ENCODE assay signal across 27 mouse cellular contexts in the genomic region with DNA sequence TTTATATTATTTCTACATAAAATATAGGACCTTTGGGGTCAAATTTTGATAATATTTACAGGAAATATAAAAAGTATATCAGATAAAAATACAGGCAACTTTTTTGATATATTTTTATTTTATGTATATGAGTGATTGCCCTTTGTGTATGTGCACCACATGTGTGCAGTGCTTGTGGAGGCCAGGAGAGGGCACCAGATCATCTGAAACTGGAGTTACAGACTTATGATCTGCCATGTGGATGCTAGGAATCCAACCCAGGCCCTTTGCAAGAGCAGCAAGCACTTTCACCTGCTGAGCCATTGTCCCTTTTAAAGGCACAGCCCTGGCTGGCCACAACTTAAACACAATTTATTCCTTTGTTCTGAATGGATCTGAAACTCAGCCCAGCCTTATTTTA. TPM values are rescaled to one million over a fixed set of nuclear protein-coding genes. Genes with fewer than 3 reads are reported as not detected.
DNase-seq lines count a peak whose midpoint lies in the region; ATAC-seq and TF ChIP-seq lines count a peak whose summit lies in the region.
"Had no signal": no experiment of that assay in that cellular context is flagged by ENCODE, and none has a peak within 500 bp of the region (broad histone marks: within the 10 kb centered on the region; RNA-seq: fewer than 3 reads in every experiment).

No protein-coding gene starts in this region.

- no peak overlapping the region for H3K27ac ChIP-seq in intestine, postnatal 0 days (ENCODE audit: low read depth, low read length)
- H3K27ac ChIP-seq in intestine, embryonic 15.5 days = no peak overlapping the region
- no peak overlapping the region for H3K27ac ChIP-seq in midbrain, postnatal 0 days (ENCODE audit: low read depth, low read length)
- no peak overlapping the region for H3K27ac ChIP-seq in midbrain, embryonic 14.5 days (replicated peaks; ENCODE audit: low read depth, low read length)
- H3K27ac ChIP-seq in embryonic facial prominence, embryonic 10.5 days (replicated peaks) = no peak overlapping the region
- H3K27ac ChIP-seq: embryonic facial prominence, embryonic 13.5 days; forebrain, embryonic 12.5 days; forebrain, embryonic 15.5 days; heart, embryonic 15.5 days; hindbrain, embryonic 10.5 days; hindbrain, embryonic 13.5 days had no signal

- DNase-seq in midbrain, postnatal 0 days (ENCODE audit: low spot score) = no peak
- no peak for DNase-seq in midbrain, embryonic 14.5 days
- DNase-seq in ZHBTc4 (ENCODE audit: low read depth, low spot score) = peak; percentile 59
- no peak for DNase-seq in kidney, adult 18-20 months
- DNase-seq in embryonic facial prominence, embryonic 10.5 days (ENCODE audit: low spot score) = no peak
- DNase-seq: adrenal gland, adult 8-10 months; adrenal gland, postnatal 25 days; cerebellum, adult 18-20 months; cerebellum, adult 9-11 months; cerebellum, postnatal 25 days; gastrocnemius, postnatal 25 days; heart, adult 18-20 months; heart, postnatal 10 days; heart, postnatal 36 days had no signal

- H3K36me3 ChIP-seq in intestine, postnatal 0 days (ENCODE audit: control insufficient read depth, insufficient read depth) = no peaks in the 10 kb centered on the region
- H3K36me3 ChIP-seq in intestine, embryonic 15.5 days = no peaks in the 10 kb centered on the region
- no peaks in the 10 kb centered on the region for H3K36me3 ChIP-seq in midbrain, postnatal 0 days (ENCODE audit: insufficient read depth, low read length)
- H3K36me3 ChIP-seq in midbrain, embryonic 14.5 days (ENCODE audit: control insufficient read depth, insufficient read depth, low read length) = no peaks in the 10 kb centered on the region
- 0 out of 2 replicates have a peak, but pooled peaks cover 3% of the 10 kb centered on the region for H3K36me3 ChIP-seq in embryonic facial prominence, embryonic 10.5 days (replicated peaks)
- H3K36me3 ChIP-seq: embryonic facial prominence, embryonic 13.5 days; forebrain, embryonic 12.5 days; forebrain, embryonic 15.5 days; heart, embryonic 12.5 days; heart, embryonic 15.5 days; hindbrain, embryonic 10.5 days; hindbrain, embryonic 13.5 days had no signal

- peak; percentile 5; the same call in 1 of the 2 replicates for TF ChIP-seq CTCF in intestine, postnatal 0 days (IDR thresholded peaks at IDR 0.05; ENCODE audit: low read depth)
- peak; percentile 21; the same call in 1 of the 2 replicates for TF ChIP-seq CTCF in midbrain, postnatal 0 days (IDR thresholded peaks at IDR 0.05)

- no peaks in the 10 kb centered on the region for H3K27me3 ChIP-seq in intestine, postnatal 0 days (replicated peaks; ENCODE audit: control insufficient read depth, insufficient read depth, low read length)
- H3K27me3 ChIP-seq in intestine, embryonic 15.5 days (replicated peaks) = no peaks in the 10 kb centered on the region
- H3K27me3 ChIP-seq in midbrain, postnatal 0 days (ENCODE audit: insufficient read depth, low read length) = no peaks in the 10 kb centered on the region
- no peaks in the 10 kb centered on the region for H3K27me3 ChIP-seq in midbrain, embryonic 14.5 days (ENCODE audit: control insufficient read depth, insufficient read depth, low read length)
- H3K27me3 ChIP-seq in embryonic facial prominence, embryonic 10.5 days (replicated peaks; ENCODE audit: low read depth, poor library complexity, severe bottlenecking) = no peaks in the 10 kb centered on the region
- H3K27me3 ChIP-seq: embryonic facial prominence, embryonic 13.5 days; forebrain, embryonic 12.5 days; forebrain, embryonic 15.5 days; heart, embryonic 12.5 days; heart, embryonic 15.5 days; hindbrain, embryonic 13.5 days had no signal

- H3K4me3 ChIP-seq in intestine, postnatal 0 days (ENCODE audit: low read depth, low read length) = no peak overlapping the region
- no peak overlapping the region for H3K4me3 ChIP-seq in intestine, embryonic 15.5 days (replicated peaks)
- H3K4me3 ChIP-seq in midbrain, postnatal 0 days (ENCODE audit: low read depth, low read length) = no peak overlapping the region
- no peak overlapping the region for H3K4me3 ChIP-seq in midbrain, embryonic 14.5 days (replicated peaks; ENCODE audit: low read depth, low read length)
- H3K4me3 ChIP-seq in embryonic facial prominence, embryonic 10.5 days = no peak overlapping the region
- H3K4me3 ChIP-seq: embryonic facial prominence, embryonic 13.5 days; erythroblast, embryonic 14.5 days; forebrain, embryonic 12.5 days; forebrain, embryonic 15.5 days; heart, embryonic 12.5 days; heart, embryonic 15.5 days; hindbrain, embryonic 10.5 days; hindbrain, embryonic 13.5 days had no signal

- no peak for ATAC-seq in intestine, postnatal 0 days
- ATAC-seq in intestine, embryonic 15.5 days = no peak
- ATAC-seq in midbrain, postnatal 0 days (ENCODE audit: low FRiP score) = no peak
- ATAC-seq in midbrain, embryonic 14.5 days (ENCODE audit: low FRiP score, low TSS enrichment) = no peak
- ATAC-seq: activated CD4-positive, CD25-positive, alpha-beta regulatory T cell, adult 4 months; forebrain, embryonic 15.5 days; hindbrain, embryonic 16.5 days had no signal

- 0 out of 2 replicates have a peak, but pooled peaks cover 2% of the 10 kb centered on the region for H3K9me3 ChIP-seq in intestine, postnatal 0 days (ENCODE audit: control insufficient read depth)
- H3K9me3 ChIP-seq in intestine, embryonic 15.5 days = no peaks in the 10 kb centered on the region
- no peaks in the 10 kb centered on the region for H3K9me3 ChIP-seq in midbrain, postnatal 0 days (ENCODE audit: low read length)
- H3K9me3 ChIP-seq in midbrain, embryonic 14.5 days (ENCODE audit: control insufficient read depth, low read length) = no peaks in the 10 kb centered on the region; the same call in 1 of the 2 replicates
- H3K9me3 ChIP-seq in embryonic facial prominence, embryonic 10.5 days = peaks cover 4% of the 10 kb centered on the region; the same call in 1 of the 2 replicates
- H3K9me3 ChIP-seq: embryonic facial prominence, embryonic 13.5 days; forebrain, embryonic 15.5 days; heart, embryonic 15.5 days; hindbrain, embryonic 13.5 days had no signal

- no peak overlapping the region for H3K4me2 ChIP-seq in intestine, postnatal 0 days (replicated peaks; ENCODE audit: low read depth)
- H3K4me2 ChIP-seq in intestine, embryonic 15.5 days (replicated peaks) = no peak overlapping the region
- no peak overlapping the region for H3K4me2 ChIP-seq in midbrain, postnatal 0 days (ENCODE audit: low read depth, low read length, poor library complexity, severe bottlenecking)
- no peak overlapping the region for H3K4me2 ChIP-seq in midbrain, embryonic 14.5 days (ENCODE audit: low read length)
- H3K4me2 ChIP-seq: embryonic facial prominence, embryonic 13.5 days; forebrain, embryonic 12.5 days; forebrain, embryonic 15.5 days; heart, embryonic 12.5 days; heart, embryonic 15.5 days; hindbrain, embryonic 13.5 days had no signal

- H3K9ac ChIP-seq in intestine, postnatal 0 days (ENCODE audit: low read depth, low read length) = no peak overlapping the region
- H3K9ac ChIP-seq in intestine, embryonic 15.5 days = no peak overlapping the region
- no peak overlapping the region for H3K9ac ChIP-seq in midbrain, postnatal 0 days (replicated peaks; ENCODE audit: low read length, poor library complexity, severe bottlenecking)
- no peak overlapping the region for H3K9ac ChIP-seq in midbrain, embryonic 14.5 days (replicated peaks; ENCODE audit: low read length)
- H3K9ac ChIP-seq: embryonic facial prominence, embryonic 13.5 days; forebrain, embryonic 12.5 days; forebrain, embryonic 15.5 days; heart, embryonic 12.5 days; heart, embryonic 15.5 days; hindbrain, embryonic 13.5 days had no signal

- no peaks in the 10 kb centered on the region for H3K4me1 ChIP-seq in intestine, postnatal 0 days (replicated peaks; ENCODE audit: control insufficient read depth, insufficient read depth, low read length)
- H3K4me1 ChIP-seq in intestine, embryonic 15.5 days (replicated peaks) = 0 out of 2 replicates have a peak, but pooled peaks cover 2% of the 10 kb centered on the region
- no peaks in the 10 kb centered on the region for H3K4me1 ChIP-seq in midbrain, postnatal 0 days (ENCODE audit: insufficient read depth, low read length)
- H3K4me1 ChIP-seq in midbrain, embryonic 14.5 days (ENCODE audit: control insufficient read depth, insufficient read depth, low read length) = no peaks in the 10 kb centered on the region; the same call in 1 of the 2 replicates
- H3K4me1 ChIP-seq in embryonic facial prominence, embryonic 10.5 days = peaks cover 6% of the 10 kb centered on the region
- H3K4me1 ChIP-seq: embryonic facial prominence, embryonic 13.5 days; heart, embryonic 15.5 days; hindbrain, embryonic 13.5 days had no signal

RNA-seq across cellular contexts. Expression of a gene that starts 12.9 kb away (rescaled TPM):
- polyA plus RNA-seq in intestine, postnatal 0 days (2015; fragmentation: Nextera tagmentation; extraction: Ambion mirVana) = 0.44 and 0.59 TPM in 2 replicates
- 0.68 and 0.82 TPM in 2 replicates for polyA plus RNA-seq in intestine, embryonic 15.5 days (2015; fragmentation: Nextera tagmentation; extraction: Ambion mirVana)
- total RNA-seq in midbrain, postnatal 0 days (2014; rRNA removed) = 2.7 and 3.0 TPM in 2 replicates
- polyA plus RNA-seq in midbrain, postnatal 0 days (2015; fragmentation: Nextera tagmentation; extraction: Ambion mirVana) = 2.3 and 2.4 TPM in 2 replicates
- polyA plus RNA-seq in midbrain, embryonic 14.5 days (2014; fragmentation: Nextera tagmentation; extraction: Ambion mirVana) = 1.7 and 2.1 TPM in 2 replicates
- polyA plus RNA-seq in embryonic facial prominence, embryonic 10.5 days (2016; fragmentation: Nextera tagmentation; extraction: Ambion mirVana) = 0.80 and 0.85 TPM in 2 replicates
- polyA plus RNA-seq: erythroblast, embryonic 14.5 days had no signal

RNA-seq across cellular contexts. Expression of a gene that starts 21.1 kb away (rescaled TPM):
- 25.6 and 28.0 TPM in 2 replicates for polyA plus RNA-seq in intestine, postnatal 0 days (2015; fragmentation: Nextera tagmentation; extraction: Ambion mirVana)
- 28.2 and 29.9 TPM in 2 replicates for polyA plus RNA-seq in intestine, embryonic 15.5 days (2015; fragmentation: Nextera tagmentation; extraction: Ambion mirVana)
- 2.2 and 2.4 TPM in 2 replicates for total RNA-seq in midbrain, postnatal 0 days (2014; rRNA removed)
- 5.4 and 6.8 TPM in 2 replicates for polyA plus RNA-seq in midbrain, postnatal 0 days (2015; fragmentation: Nextera tagmentation; extraction: Ambion mirVana)
- 1.6 and 2.1 TPM in 2 replicates for polyA plus RNA-seq in midbrain, embryonic 14.5 days (2014; fragmentation: Nextera tagmentation; extraction: Ambion mirVana)
- polyA plus RNA-seq in embryonic facial prominence, embryonic 10.5 days (2016; fragmentation: Nextera tagmentation; extraction: Ambion mirVana) = 1.5 and 1.7 TPM in 2 replicates
- polyA plus RNA-seq: activated CD4-positive, CD25-positive, alpha-beta regulatory T cell, adult 4 months; erythroblast, embryonic 14.5 days had no signal

RNA-seq across cellular contexts. Expression of a gene that starts 33.9 kb away (rescaled TPM):
- 18.3 and 18.5 TPM in 2 replicates for polyA plus RNA-seq in intestine, postnatal 0 days (2015; fragmentation: Nextera tagmentation; extraction: Ambion mirVana)
- 56.4 and 61.6 TPM in 2 replicates for polyA plus RNA-seq in intestine, embryonic 15.5 days (2015; fragmentation: Nextera tagmentation; extraction: Ambion mirVana)
- total RNA-seq in midbrain, postnatal 0 days (2014; rRNA removed) = 190 and 218 TPM in 2 replicates
- 212 and 228 TPM in 2 replicates for polyA plus RNA-seq in midbrain, postnatal 0 days (2015; fragmentation: Nextera tagmentation; extraction: Ambion mirVana)
- 229 and 232 TPM in 2 replicates for polyA plus RNA-seq in midbrain, embryonic 14.5 days (2014; fragmentation: Nextera tagmentation; extraction: Ambion mirVana)
- 86.2 and 94.3 TPM in 2 replicates for polyA plus RNA-seq in embryonic facial prominence, embryonic 10.5 days (2016; fragmentation: Nextera tagmentation; extraction: Ambion mirVana)

RNA-seq across cellular contexts. Expression of a gene that starts 51.6 kb away (rescaled TPM):
- 200 and 202 TPM in 2 replicates for polyA plus RNA-seq in intestine, postnatal 0 days (2015; fragmentation: Nextera tagmentation; extraction: Ambion mirVana)
- polyA plus RNA-seq in intestine, embryonic 15.5 days (2015; fragmentation: Nextera tagmentation; extraction: Ambion mirVana) = 489 and 623 TPM in 2 replicates
- 106 and 119 TPM in 2 replicates for total RNA-seq in midbrain, postnatal 0 days (2014; rRNA removed)
- 184 and 202 TPM in 2 replicates for polyA plus RNA-seq in midbrain, postnatal 0 days (2015; fragmentation: Nextera tagmentation; extraction: Ambion mirVana)
- 371 and 462 TPM in 2 replicates for polyA plus RNA-seq in midbrain, embryonic 14.5 days (2014; fragmentation: Nextera tagmentation; extraction: Ambion mirVana)
- polyA plus RNA-seq in embryonic facial prominence, embryonic 10.5 days (2016; fragmentation: Nextera tagmentation; extraction: Ambion mirVana) = 895 and 901 TPM in 2 replicates

RNA-seq across cellular contexts. Expression of a gene that starts 56.4 kb away (rescaled TPM):
- 0.41 and 0.46 TPM in 2 replicates for polyA plus RNA-seq in intestine, postnatal 0 days (2015; fragmentation: Nextera tagmentation; extraction: Ambion mirVana)
- 1.1 and 2.2 TPM in 2 replicates for polyA plus RNA-seq in intestine, embryonic 15.5 days (2015; fragmentation: Nextera tagmentation; extraction: Ambion mirVana)
- total RNA-seq in midbrain, postnatal 0 days (2014; rRNA removed) = 9.0 and 12.1 TPM in 2 replicates
- polyA plus RNA-seq in midbrain, postnatal 0 days (2015; fragmentation: Nextera tagmentation; extraction: Ambion mirVana) = 5.9 and 6.1 TPM in 2 replicates
- polyA plus RNA-seq in midbrain, embryonic 14.5 days (2014; fragmentation: Nextera tagmentation; extraction: Ambion mirVana) = 3.2 and 3.6 TPM in 2 replicates
- polyA plus RNA-seq in embryonic facial prominence, embryonic 10.5 days (2016; fragmentation: Nextera tagmentation; extraction: Ambion mirVana) = 0.24 and 0.32 TPM in 2 replicates
- total RNA-seq: gastrocnemius, adult 8-10 months; heart, adult 18-20 months; heart, postnatal 10 days; heart, postnatal 36 days had no signal
- polyA plus RNA-seq: erythroblast, embryonic 14.5 days; heart, embryonic 12.5 days had no signal
